Mouse (Mus musculus): ENCODE measurements around the gene D430041D05Rik. TPM values are rescaled to one million over a fixed set of nuclear protein-coding genes. Genes with fewer than 3 reads are reported as not detected.

D430041D05Rik gene
- polyA plus RNA-seq (2015; fragmentation: Nextera tagmentation; extraction: Ambion mirVana), result 0.13 and 0.25 TPM in 2 replicates

DNA sequence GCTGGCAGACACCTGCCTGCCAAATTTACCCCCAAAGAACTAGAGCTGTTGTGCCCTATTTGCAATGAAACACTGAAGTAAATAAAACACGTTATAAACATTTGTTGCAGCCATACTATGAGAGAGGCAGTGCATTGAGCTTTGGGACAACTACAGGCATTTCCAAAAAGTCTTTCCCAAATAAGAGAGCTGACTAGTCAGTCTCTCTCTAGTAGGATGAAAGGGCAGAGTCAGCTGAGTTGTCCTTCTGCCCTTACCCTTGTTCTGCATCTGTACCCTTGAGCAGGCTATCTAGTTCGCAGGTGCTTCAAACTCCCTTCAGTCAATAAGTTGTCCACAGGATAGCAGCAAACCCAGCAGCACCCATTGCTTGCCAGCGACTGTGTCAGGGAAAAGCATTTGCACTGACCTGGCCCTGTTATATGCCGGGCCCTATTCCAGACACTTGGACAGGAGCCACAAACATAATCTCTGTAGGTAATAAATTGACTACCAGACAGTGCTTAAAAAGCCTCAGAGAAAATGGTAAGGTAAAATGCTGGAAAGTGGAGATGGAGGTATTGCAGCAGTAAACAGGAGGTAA, at the start of gene D430041D05Rik:
Gene D430041D05Rik, minus strand, starts transcription at position 51 of the 583 bp plus-strand sequence.
- peak within 1 kb of the TSS; percentile 100 for H3K4me2 ChIP-seq (replicated peaks)
- no peaks in the 10 kb centered on the region for H3K9me3 ChIP-seq
- H3K36me3 ChIP-seq, result no peaks in the 10 kb centered on the region
- H3K27me3 ChIP-seq (replicated peaks), result peaks cover 56% of the 10 kb centered on the region
- H3K9ac ChIP-seq, result peak within 1 kb of the TSS; percentile 55
- H3K4me3 ChIP-seq (replicated peaks), result peak within 1 kb of the TSS; percentile 59
- ATAC-seq, result no peak
- WGBS, result 53% methylated on average over 4 of the region's 4 CpGs
- peaks cover 10% of the 10 kb centered on the region; the same call in 1 of the 2 replicates for H3K4me1 ChIP-seq (replicated peaks)
- no peak within 1 kb of the TSS for H3K27ac ChIP-seq

DNA sequence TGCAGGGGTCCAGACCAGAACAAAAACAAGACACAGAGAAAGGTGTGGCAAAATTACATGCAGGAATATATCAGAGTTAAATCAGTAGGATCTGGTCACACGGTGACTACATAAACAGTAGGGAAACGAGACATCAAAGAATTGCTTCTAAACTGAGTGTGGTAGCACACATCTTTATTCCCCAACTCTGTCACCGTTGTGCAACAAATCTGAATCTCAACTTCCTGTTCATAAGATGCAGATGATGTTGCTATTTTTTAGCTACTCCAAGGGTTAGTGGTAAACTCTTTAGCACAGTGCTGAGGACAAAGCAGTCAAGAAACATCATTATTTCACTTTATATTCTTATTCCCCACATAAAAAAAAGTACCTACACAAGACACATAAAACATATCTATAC, 49.2 kb upstream of the D430041D05Rik start:
- no peak overlapping the region for H3K4me3 ChIP-seq (replicated peaks)
- peaks cover 4% of the 10 kb centered on the region; the same call in 1 of the 2 replicates for H3K4me1 ChIP-seq (replicated peaks)
- 34% methylated on average over 3 of the region's 3 CpGs for WGBS
- no peaks in the 10 kb centered on the region for H3K27me3 ChIP-seq (replicated peaks)
- no peak overlapping the region for H3K27ac ChIP-seq
- H3K9ac ChIP-seq, result no peak overlapping the region
- no peaks in the 10 kb centered on the region for H3K36me3 ChIP-seq
- ATAC-seq, result no peak
- no peaks in the 10 kb centered on the region for H3K9me3 ChIP-seq
- H3K4me2 ChIP-seq (replicated peaks), result no peak overlapping the region

DNA sequence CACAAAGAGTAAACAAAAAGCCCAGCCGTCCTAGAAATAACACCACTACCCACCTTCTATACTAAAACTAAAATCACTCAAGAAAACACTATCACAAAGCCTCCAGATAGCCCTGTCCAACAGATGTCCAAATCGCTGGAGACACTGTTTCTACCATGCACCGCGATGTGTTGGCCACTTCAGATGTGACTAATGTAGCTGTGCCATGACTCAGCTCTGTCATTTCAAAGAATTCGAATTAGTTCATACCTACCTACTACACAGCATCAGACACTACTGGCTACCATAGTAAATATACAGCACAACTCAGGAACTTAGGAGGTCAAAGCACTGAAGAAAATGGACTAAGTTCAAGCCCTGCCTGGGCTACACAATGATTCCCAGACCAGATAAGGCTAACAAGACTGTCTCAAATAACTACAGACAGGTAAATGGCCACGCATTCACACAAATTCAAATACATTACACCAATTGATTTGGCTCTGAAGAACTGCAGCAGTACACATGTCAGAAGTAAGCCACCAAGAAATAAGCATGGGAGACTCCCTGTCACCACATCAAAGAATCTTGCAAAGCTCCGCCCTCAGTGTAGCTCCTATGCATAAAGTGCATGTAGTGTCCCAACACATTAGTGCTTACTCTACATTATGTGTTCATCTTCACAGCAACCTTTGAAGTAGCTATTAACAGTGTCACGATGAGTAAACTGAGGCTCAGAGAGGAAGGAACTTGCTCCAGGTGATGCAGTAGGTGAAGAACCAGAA, 47.9 kb upstream of the D430041D05Rik start:
- H3K9me3 ChIP-seq, result no peaks in the 10 kb centered on the region
- peaks cover 4% of the 10 kb centered on the region; the same call in 1 of the 2 replicates for H3K4me1 ChIP-seq (replicated peaks)
- H3K9ac ChIP-seq, result no peak overlapping the region
- H3K27me3 ChIP-seq (replicated peaks), result no peaks in the 10 kb centered on the region
- WGBS, result 85% methylated on average over 8 of the region's 8 CpGs
- no peak for ATAC-seq
- no peaks in the 10 kb centered on the region for H3K36me3 ChIP-seq
- H3K4me3 ChIP-seq (replicated peaks), result no peak overlapping the region
- H3K27ac ChIP-seq, result no peak overlapping the region
- H3K4me2 ChIP-seq (replicated peaks), result no peak overlapping the region

DNA sequence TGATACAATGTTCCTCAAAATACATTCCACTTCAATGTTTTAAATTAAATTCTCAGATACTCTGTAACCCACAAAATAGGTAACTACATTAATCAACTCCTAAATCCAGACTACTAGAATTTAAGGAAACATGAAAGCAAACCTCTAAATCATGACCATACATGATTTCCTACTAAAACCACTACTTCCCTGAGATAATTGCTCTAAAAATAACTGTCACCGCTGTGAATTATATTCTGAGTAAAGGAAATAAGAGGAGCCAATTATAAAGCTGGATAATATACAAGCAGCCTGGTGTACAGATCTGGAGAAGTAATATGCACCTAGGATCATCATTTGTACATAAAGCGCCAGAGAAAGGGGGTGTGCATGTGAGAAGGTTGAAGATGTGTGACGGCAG, 46.3 kb upstream of the D430041D05Rik start:
- H3K27ac ChIP-seq, result no peak overlapping the region
- no peak overlapping the region for H3K4me3 ChIP-seq (replicated peaks)
- no peak for ATAC-seq
- H3K9ac ChIP-seq, result no peak overlapping the region
- no peak overlapping the region for H3K4me2 ChIP-seq (replicated peaks)
- no peaks in the 10 kb centered on the region for H3K27me3 ChIP-seq (replicated peaks)
- no peaks in the 10 kb centered on the region for H3K36me3 ChIP-seq
- H3K4me1 ChIP-seq (replicated peaks), result peaks cover 4% of the 10 kb centered on the region; the same call in 1 of the 2 replicates
- no peaks in the 10 kb centered on the region for H3K9me3 ChIP-seq
- 78% methylated on average over 3 of the region's 3 CpGs for WGBS

DNA sequence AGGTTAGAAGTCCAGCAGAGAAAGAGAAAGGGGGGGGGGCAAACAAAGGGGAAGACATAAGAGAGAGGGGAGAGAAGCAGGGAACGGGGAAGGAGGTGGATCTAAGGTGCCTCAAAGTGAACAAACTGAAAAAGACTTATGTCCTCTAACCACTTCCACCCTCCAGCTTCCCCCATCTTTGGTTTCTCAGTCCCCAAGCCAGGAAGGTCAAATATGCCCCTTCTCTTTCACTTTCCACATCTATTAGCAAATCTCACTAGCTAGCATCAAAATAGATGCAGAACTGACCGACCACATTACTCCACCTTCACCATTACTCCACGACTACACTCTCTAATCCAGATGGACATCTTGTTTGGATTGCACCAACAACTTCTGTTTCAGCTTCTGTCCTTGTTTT, 39.9 kb upstream of the D430041D05Rik start:
- WGBS, result 68% methylated on average over 3 of the region's 3 CpGs
- no peak overlapping the region for H3K27ac ChIP-seq
- H3K36me3 ChIP-seq, result no peaks in the 10 kb centered on the region
- H3K4me1 ChIP-seq (replicated peaks), result peaks cover 3% of the 10 kb centered on the region; the same call in 1 of the 2 replicates
- H3K9ac ChIP-seq, result no peak overlapping the region
- no peak; the same call in 1 of the 2 replicates for ATAC-seq
- H3K4me3 ChIP-seq (replicated peaks), result no peak overlapping the region
- no peaks in the 10 kb centered on the region for H3K9me3 ChIP-seq
- H3K27me3 ChIP-seq (replicated peaks), result no peaks in the 10 kb centered on the region
- no peak overlapping the region for H3K4me2 ChIP-seq (replicated peaks)

GRCm38 (mm10) chr2:104449191-104449590, 38.4 kb upstream of the D430041D05Rik start:
- Histone ChIP-seq H3K4me2 (replicated peaks) (no peak overlapping the region), H3K9me3 (no peaks in the 10 kb centered on the region), H3K27me3 (replicated peaks) (no peaks in the 10 kb centered on the region), H3K27ac (no peak overlapping the region), H3K4me3 (replicated peaks) (no peak overlapping the region), H3K4me1 (replicated peaks) (peaks cover 3% of the 10 kb centered on the region; the same call in 1 of the 2 replicates), H3K9ac (no peak overlapping the region), H3K36me3 (no peaks in the 10 kb centered on the region)
- ATAC-seq, result no peak
- WGBS, result 82% methylated on average over 1 of the region's 1 CpGs

GRCm38 (mm10) chr2:104448201-104448600, 37.4 kb upstream of the D430041D05Rik start:
- ATAC-seq, result no peak
- Histone ChIP-seq H3K4me2 (replicated peaks) (no peak overlapping the region), H3K36me3 (no peaks in the 10 kb centered on the region), H3K9me3 (no peaks in the 10 kb centered on the region), H3K9ac (no peak overlapping the region), H3K27me3 (replicated peaks) (no peaks in the 10 kb centered on the region), H3K4me3 (replicated peaks) (no peak overlapping the region), H3K4me1 (replicated peaks) (peaks cover 3% of the 10 kb centered on the region; the same call in 1 of the 2 replicates), H3K27ac (no peak overlapping the region)
- 85% methylated on average over 4 of the region's 4 CpGs for WGBS

DNA sequence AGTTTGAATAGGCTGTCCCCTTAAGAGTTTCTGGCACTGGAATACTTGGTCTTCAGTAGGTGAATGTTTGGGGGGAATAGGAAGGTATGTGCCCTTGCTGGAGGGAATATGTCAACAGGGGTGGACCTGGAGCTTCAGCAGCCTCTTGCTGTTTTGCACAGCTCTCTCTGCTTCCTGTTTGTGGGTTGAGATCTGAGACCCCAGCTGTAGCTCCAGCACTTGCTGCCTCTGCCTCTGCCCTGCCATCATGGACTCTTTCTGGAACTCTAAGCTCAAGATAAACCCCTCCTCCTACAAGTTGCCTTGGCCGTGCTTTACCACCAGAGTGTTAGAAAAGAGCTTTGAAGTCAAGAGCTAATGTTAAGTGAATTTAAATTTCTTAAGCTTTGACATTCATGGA, 35.2 kb upstream of the D430041D05Rik start:
- Histone ChIP-seq H3K4me2 (replicated peaks) (no peak overlapping the region), H3K9ac (no peak overlapping the region), H3K27ac (no peak overlapping the region), H3K27me3 (replicated peaks) (no peaks in the 10 kb centered on the region), H3K36me3 (0 out of 2 replicates have a peak, but pooled peaks cover 2% of the 10 kb centered on the region), H3K4me1 (replicated peaks) (peaks cover 3% of the 10 kb centered on the region; the same call in 1 of the 2 replicates), H3K4me3 (replicated peaks) (no peak overlapping the region), H3K9me3 (no peaks in the 10 kb centered on the region)
- WGBS, result 67% methylated on average over 1 of the region's 1 CpGs
- ATAC-seq, result no peak

GRCm38 (mm10) chr2:104444776-104445175, 34.0 kb upstream of the D430041D05Rik start:
- H3K27me3 ChIP-seq (replicated peaks), result no peaks in the 10 kb centered on the region

GRCm38 (mm10) chr2:104442341-104442740, 31.5 kb upstream of the D430041D05Rik start:
- WGBS, result 71% methylated on average over 4 of the region's 4 CpGs
- H3K4me3 ChIP-seq (replicated peaks), result no peak overlapping the region
- H3K27me3 ChIP-seq (replicated peaks), result no peaks in the 10 kb centered on the region
- ATAC-seq, result no peak
- H3K4me2 ChIP-seq (replicated peaks), result no peak overlapping the region
- H3K36me3 ChIP-seq, result 0 out of 2 replicates have a peak, but pooled peaks cover 5% of the 10 kb centered on the region
- no peaks in the 10 kb centered on the region for H3K9me3 ChIP-seq
- no peak overlapping the region for H3K9ac ChIP-seq
- no peaks in the 10 kb centered on the region for H3K4me1 ChIP-seq (replicated peaks)
- no peak overlapping the region for H3K27ac ChIP-seq

More at GRCm38 (mm10) chr2:104444776-104445175, 34.0 kb upstream of the D430041D05Rik start:
- H3K27ac ChIP-seq, result no peak overlapping the region
- H3K9me3 ChIP-seq, result no peaks in the 10 kb centered on the region
- H3K4me3 ChIP-seq (replicated peaks), result no peak overlapping the region
- 29% methylated on average over 2 of the region's 2 CpGs for WGBS
- peak; percentile 83 for ATAC-seq
- H3K36me3 ChIP-seq, result 0 out of 2 replicates have a peak, but pooled peaks cover 2% of the 10 kb centered on the region
- H3K4me1 ChIP-seq (replicated peaks), result 0 out of 2 replicates have a peak, but pooled peaks cover 3% of the 10 kb centered on the region
- no peak overlapping the region for H3K4me2 ChIP-seq (replicated peaks)
- H3K9ac ChIP-seq, result no peak overlapping the region

GRCm38 (mm10) chr2:104436226-104436625, 25.4 kb upstream of the D430041D05Rik start:
- no peaks in the 10 kb centered on the region for H3K4me1 ChIP-seq (replicated peaks)
- H3K27ac ChIP-seq, result no peak overlapping the region
- H3K27me3 ChIP-seq (replicated peaks), result no peaks in the 10 kb centered on the region
- H3K4me3 ChIP-seq (replicated peaks), result no peak overlapping the region
- WGBS, result 94% methylated on average over 3 of the region's 3 CpGs
- ATAC-seq, result no peak
- H3K9me3 ChIP-seq, result no peaks in the 10 kb centered on the region
- H3K36me3 ChIP-seq, result peaks cover 26% of the 10 kb centered on the region
- H3K4me2 ChIP-seq (replicated peaks), result no peak overlapping the region
- H3K9ac ChIP-seq, result no peak overlapping the region

DNA sequence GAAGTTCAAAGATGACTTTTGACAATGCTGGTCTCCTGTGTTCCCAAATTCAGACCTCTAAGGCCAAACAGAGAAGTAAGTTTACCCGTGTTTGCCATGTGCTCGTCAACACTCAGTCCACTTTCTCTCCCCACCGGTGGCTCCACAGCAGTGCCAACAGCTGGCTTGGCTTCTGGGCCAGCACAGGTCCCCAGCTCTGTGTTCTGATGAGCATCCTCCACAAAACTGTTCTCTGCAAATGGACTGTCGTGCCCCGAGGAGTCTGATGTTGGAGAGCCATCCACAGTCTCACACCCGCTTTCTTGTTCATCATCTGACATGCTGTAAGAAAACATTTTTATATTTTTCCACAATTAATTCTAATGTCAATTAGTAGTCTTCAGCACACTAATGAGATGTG, 20.3 kb upstream of the D430041D05Rik start:
- H3K4me3 ChIP-seq (replicated peaks), result no peak overlapping the region
- H3K27me3 ChIP-seq (replicated peaks), result no peaks in the 10 kb centered on the region
- 90% methylated on average over 6 of the region's 6 CpGs for WGBS
- no peak overlapping the region for H3K4me2 ChIP-seq (replicated peaks)
- ATAC-seq, result no peak
- H3K27ac ChIP-seq, result no peak overlapping the region
- H3K36me3 ChIP-seq, result peaks cover 25% of the 10 kb centered on the region
- no peaks in the 10 kb centered on the region for H3K4me1 ChIP-seq (replicated peaks)
- no peak overlapping the region for H3K9ac ChIP-seq
- no peaks in the 10 kb centered on the region for H3K9me3 ChIP-seq
